Mouse (Mus musculus): Measurements from ENCODE around the gene Entr1.

The Entr1 gene

GRCm38 (mm10) chr2:26389154-26389690 lies at the start of gene Entr1, which contains the start of gene Pmpca:
TSS of gene Entr1 (minus strand) at chr2:26389316.
TSS of gene Pmpca (plus strand) at chr2:26389339.
- peak; percentile 90 for DNase-seq (ENCODE audit: low spot score)

DNA sequence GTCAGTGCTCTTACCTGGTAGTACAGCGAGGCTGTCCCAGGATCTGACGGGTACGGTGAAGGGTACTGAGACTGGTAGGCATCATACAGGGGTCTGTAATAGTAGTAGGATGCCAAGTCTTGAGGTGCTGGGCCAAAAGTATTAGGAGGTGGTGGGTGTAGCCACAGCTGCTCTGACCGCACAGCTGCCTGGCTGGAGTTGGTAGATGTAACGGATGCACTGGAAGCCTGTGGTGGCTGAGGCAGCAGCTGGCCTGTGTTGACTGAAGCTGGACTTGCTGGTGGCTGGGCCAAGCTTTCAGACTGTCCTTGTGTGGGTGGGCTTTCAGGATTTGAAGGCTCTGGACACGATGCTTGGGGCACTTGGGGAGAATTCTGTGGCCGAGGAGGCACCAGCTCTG lies 49.3 kb upstream of the Entr1 start:
- DNase-seq (ENCODE audit: low spot score): no peak

DNA sequence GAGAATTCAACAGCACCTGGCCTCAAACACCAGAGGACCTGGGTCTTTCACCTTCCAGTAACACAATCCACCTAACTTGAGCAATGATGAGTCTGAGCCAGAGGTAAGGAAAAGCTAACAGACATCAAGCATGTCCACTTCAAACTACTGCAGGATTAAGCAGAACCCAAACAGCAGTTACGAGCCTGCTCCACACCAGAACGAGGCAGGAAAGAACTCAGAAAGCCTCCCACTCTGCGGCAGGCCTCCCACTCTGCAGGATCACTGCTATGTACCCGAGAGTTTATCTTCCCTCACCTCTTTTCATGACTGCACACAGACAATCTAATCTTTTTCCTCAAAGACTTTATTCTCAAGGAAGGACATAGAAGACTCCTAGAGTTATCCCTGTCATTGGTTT lies 48.1 kb upstream of the Entr1 start:
- DNase-seq (ENCODE audit: low spot score): no peak

- no peak for DNase-seq (ENCODE audit: low spot score)
Measured at GRCm38 (mm10) chr2:26434791-26435572, 45.9 kb upstream of the Entr1 start.

DNA sequence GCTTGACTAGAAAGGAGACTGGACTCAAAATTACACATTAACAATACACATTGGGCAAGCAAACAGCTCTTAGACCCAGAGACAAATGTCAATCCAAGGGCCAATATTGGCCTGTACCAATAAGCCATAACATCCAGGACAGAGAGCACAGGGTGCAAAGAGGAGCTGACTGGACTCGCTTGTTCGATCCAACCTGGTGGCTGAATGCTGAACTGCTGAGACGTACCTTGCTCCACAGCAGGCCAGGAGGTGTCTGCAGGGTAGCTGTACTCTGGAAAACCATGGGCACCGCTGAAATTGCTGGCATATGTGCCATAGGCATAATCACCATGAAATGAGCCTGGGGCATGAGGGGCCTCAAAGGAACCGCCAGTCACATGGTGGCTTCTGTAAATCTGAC lies 40.7 kb upstream of the Entr1 start:
- no peak for DNase-seq (ENCODE audit: low spot score)

GRCm38 (mm10) chr2:26424541-26424940 lies 35.4 kb upstream of the Entr1 start:
- DNase-seq (ENCODE audit: low spot score): no peak

DNA sequence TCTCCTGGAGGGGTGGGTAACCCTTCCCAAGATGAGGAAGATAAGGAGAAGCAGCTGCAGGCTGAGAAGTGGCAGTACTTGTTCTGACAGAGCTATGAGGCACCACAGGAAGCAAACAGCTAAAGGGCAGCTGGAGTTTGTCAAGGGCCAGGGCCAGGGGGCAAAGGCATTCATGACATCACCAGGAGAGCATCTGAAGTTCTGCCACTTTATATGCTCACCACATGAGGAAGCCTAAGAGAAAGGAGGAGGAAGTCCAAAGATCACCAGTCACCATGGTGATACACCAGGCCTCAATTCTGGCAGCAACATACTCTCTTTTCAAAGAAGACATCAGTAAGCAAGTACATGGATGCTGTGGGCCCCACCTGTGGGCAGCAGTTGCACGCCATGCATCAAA lies 34.0 kb upstream of the Entr1 start:
- DNase-seq (ENCODE audit: low spot score): no peak

DNA sequence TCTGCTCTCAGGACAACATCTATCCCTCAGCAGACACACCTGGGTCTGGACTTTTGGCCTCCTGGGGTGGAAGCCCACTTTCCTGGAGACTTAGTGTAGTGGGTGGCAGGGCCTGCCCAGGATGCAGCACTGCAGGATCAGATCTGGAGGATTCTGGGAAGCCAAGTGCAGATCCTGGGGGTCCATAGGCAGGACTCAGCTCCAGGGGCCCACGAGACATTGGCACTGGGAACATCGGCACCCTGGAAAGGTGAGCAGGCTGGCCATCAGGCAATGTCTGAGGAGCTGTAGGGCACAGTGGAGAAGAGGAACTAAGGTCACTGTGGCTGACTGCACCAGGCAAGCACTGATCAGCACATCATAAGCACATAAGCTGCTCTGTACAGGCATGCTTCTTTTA lies 32.9 kb upstream of the Entr1 start:
- no peak for DNase-seq (ENCODE audit: low spot score)

DNA sequence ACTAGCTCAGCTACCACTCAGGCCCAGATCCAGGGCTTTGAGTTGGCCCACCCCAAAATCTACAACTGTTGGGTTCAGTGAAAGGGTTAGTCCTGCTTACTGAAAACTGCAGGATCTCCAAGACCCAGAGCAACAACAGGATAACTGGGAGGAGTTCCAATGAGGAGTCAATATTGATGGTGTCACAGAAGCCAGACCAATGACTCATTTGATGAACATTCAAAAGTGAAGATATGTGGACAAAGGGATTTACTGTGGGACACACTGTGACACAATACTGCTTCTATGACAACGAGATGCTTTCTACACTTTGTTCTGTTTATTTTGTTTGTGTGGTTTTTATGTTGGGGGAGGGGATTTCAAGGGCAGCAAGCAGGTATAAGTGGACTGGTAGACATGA lies 29.0 kb upstream of the Entr1 start:
- DNase-seq (ENCODE audit: low spot score): no peak

GRCm38 (mm10) chr2:26417066-26417465 lies 27.9 kb upstream of the Entr1 start:
- no peak for DNase-seq (ENCODE audit: low spot score)

- DNase-seq (ENCODE audit: low spot score): no peak
Measured at GRCm38 (mm10) chr2:26410931-26411411, 21.9 kb upstream of the Entr1 start.

DNA sequence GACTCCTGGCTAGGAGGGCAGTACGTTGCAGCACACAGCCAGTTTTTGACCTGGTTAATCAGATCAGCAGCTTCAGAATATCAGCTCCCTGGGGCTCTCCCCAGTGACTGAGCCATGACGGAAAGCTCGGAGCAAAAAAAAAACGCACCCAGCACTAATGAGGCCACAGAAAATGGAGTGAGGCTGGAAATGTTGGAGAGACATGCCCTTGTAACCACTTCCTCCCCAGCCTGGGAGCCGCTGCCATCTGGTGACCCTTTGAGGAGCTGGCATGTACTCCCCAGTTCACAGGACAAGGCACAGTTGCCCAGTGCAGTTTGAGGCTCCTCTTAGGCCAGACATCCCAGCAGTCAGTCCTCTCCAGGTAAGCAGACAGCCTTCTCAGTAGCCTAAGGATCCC lies 21.0 kb upstream of the Entr1 start:
- no peak for DNase-seq (ENCODE audit: low spot score)

- no peak for DNase-seq (ENCODE audit: low spot score)
Measured at GRCm38 (mm10) chr2:26409362-26409761, 20.2 kb upstream of the Entr1 start.

- DNase-seq (ENCODE audit: low spot score): peak; percentile 91
Measured at GRCm38 (mm10) chr2:26408515-26409356, 19.6 kb upstream of the Entr1 start, which contains the start of gene Inpp5e. TSS of gene Inpp5e (minus strand) at chr2:26409203.

DNA sequence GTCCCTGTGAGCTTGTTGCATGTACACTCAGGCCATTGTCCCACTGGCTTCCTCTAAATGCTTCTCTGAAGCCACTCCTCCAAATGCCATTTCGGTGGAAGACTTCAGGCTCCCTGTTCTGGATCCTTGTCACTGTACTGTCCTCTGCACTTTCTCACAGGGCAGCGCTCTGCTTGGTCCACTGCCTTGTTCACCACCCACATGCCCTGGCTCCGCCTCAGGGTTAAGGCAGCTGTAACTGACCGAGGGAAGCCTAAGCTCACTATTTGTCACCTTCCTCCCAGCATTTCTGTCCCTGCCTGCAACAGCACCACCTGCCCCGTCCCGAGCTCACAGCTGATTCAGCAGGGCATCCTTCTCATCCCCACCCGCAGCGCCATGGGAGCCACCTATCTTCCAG lies 14.2 kb upstream of the Entr1 start:
- DNase-seq (ENCODE audit: low spot score): no peak

DNA sequence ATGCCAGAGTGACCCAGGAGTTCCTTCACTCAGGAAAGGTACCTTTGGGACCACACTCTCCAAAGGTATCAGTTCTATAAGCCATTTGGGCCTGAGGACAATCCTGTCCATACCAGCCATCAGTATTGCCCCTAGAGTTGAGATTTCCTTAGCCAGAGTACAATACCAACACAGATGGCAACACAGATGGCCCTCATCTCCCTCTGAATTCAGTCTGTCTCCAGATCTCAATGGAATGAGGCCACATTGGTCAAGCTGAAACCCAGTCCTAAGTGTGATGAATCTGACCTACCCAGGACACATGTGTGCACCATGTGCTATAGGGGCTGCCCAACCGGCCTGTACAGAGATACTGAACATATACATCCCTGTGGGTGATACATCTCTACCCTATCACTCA lies 13.1 kb upstream of the Entr1 start:
- DNase-seq (ENCODE audit: low spot score): no peak

- no peak for DNase-seq (ENCODE audit: low spot score)
Measured at GRCm38 (mm10) chr2:26401023-26401422, 11.9 kb upstream of the Entr1 start.

GRCm38 (mm10) chr2:26400296-26400695 lies 11.2 kb upstream of the Entr1 start:
- DNase-seq (ENCODE audit: low spot score): no peak

DNA sequence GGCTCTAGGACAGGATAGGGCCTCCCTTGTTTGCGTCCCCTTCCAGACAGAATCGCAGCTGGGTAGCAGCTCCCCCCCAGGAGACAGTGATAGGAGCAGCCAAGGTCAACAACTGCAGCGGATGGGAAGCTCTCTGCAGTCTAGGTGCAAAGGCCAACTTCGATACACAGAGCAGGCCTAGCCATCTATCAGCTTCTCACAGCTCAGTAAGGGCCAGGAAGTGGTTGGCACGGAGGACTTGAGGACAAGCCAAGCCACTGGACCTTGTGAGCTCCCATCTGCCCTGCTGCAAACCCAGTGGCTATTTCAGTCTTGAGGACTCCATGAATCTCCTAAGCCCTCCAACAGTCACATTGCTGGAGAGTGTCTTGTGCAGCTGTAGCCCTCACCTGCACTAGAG lies 10.5 kb upstream of the Entr1 start:
- DNase-seq (ENCODE audit: low spot score): no peak

GRCm38 (mm10) chr2:26398978-26399377 lies 9.9 kb upstream of the Entr1 start:
- DNase-seq (ENCODE audit: low spot score): no peak

DNA sequence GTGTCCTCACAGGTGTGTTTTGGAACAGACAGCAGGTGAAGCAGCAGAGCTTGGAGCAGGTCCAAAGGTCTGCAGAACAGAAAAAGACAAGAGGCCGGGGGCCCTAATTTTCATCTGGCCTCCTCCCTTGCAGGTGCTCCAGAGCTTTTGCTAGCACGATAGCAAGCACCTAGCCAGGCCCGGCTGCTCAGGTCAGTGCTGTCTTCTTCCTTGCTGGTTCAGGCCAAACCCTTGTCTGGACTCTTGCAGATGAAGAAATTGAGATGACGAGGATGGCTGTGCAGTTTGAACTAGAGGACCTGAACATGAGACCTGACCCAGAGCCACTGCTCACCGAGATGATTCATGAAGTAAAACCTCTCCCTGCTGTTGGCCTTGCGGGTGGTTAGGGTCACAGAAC lies 2.5 kb upstream of the Entr1 start:
- DNase-seq (ENCODE audit: low spot score): no peak

DNA sequence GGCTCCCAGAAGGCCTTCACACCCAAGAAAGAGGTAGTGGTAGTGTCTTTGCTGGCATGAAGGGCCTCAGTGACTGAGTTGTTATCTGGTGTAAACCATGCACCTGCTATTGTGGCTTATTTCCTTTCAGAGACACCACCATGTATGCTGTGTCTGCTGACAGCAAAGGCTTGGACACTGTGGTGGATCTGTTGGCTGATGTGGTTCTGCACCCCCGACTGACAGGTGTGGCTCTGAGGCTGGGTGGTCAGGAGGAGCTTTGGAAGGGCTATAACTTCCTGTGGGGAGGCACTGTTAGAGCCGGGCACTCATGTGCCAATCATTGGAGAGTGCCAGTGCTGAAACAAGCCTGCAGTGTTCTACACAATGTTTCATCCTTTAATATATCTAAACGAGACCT lies 1.8 kb upstream of the Entr1 start:
- DNase-seq (ENCODE audit: low spot score): no peak

DNA sequence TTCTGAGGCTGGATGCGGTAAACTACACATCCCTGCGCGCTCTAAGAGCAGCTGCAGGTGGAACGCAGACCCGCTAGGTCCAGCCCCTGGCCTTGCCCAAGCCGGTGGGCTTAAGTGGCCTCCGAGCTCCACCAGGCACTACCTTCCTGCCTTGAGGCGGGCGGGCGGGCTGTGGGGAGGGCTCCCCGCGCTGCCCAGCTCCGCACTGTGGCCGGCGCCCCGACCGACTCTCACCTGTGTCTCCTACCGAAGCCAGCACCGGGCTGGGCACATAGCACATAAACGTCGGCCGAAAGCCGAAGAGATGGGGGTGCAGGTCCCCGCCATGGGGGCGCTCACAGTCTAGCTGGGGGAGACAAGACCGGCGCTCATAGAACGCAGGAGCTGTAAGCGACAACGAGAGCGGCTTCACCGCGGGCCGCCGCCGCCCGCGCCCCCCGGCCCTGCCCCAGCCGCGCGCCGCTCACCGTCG lies 398 bp downstream of the Entr1 start:
- no peak for DNase-seq (ENCODE audit: low spot score)

Data from T-cell, adult 2 months (primary cell).